Mouse (Mus musculus) monocyte, adult 59 days (primary cell): Measurements from ENCODE around the gene H2-M9. TPM values are rescaled to one million over a fixed set of nuclear protein-coding genes. Genes with fewer than 3 reads are reported as not detected.

Source experiments
- total RNA-seq, 2 experiments: library from RNA; stranded (reverse); gene quantifications; one replicate each; pipeline ENCODE4 v1.2.4; 2023

Gene H2-M9
- not detected for total RNA-seq

GRCm38 (mm10) chr17:36642566-36642965 is at the start of gene H2-M9:
Gene H2-M9, minus strand, starts transcription at chr17:36642666.

DNA sequence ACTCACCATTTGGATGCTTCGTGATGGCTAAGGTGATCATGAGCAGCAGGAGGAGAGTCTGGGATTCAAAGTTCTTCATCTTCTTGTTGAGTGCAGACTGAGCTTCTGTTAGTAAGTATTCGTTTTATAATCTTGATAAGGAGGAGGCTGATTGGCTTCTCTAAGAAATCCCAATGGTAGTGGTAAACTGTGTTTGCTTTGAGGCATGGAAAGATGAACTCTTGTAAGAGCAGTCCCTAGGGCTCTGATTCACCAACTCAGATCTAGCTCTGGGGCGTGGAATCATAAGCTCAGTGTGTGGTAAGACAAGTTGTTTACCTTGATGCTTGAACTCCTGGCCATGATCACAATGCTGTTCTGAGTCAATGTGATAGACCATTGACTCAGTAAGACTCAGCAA is 29.7 kb upstream of the H2-M9 start, which contains the start of gene H2-M1:
Gene H2-M1 (minus strand): TSS at position 101 of the 400 bp plus-strand sequence.

Other genes starting within 250 kb of the H2-M9 start
- not detected for gene H2-M10.4, start 180.3 kb downstream of the H2-M9 start, total RNA-seq
- not detected for gene H2-M11, start 95.6 kb downstream of the H2-M9 start, total RNA-seq
- not detected for gene H2-M1, start 29.6 kb upstream of the H2-M9 start, total RNA-seq
- not detected for gene H2-M10.5, start 130.2 kb upstream of the H2-M9 start, total RNA-seq
- not detected for gene H2-M10.6, start 169.5 kb upstream of the H2-M9 start, total RNA-seq
- 100 to 1,000 TPM in 1 of 2 experiments, 10 to 100 TPM in 1; 87.5 to 100 TPM for gene Trim26, start 194.5 kb upstream of the H2-M9 start, total RNA-seq
- gene Trim15, start 224.5 kb upstream of the H2-M9 start, total RNA-seq = not detected
- gene Trim10, start 226.9 kb upstream of the H2-M9 start, total RNA-seq = not detected
- gene Trim40, start 247.5 kb upstream of the H2-M9 start, total RNA-seq = not detected